16 mouse cellular contexts compared by ENCODE assay signal in genomic region chr5:103592706-103593105, GRCm38 (mm10). TPM values are rescaled to one million over a fixed set of nuclear protein-coding genes. Genes with fewer than 3 reads are reported as not detected.
DNase-seq lines count a peak whose midpoint lies in the region; ATAC-seq lines count a peak whose summit lies in the region.
"Had no signal": no experiment of that assay in that cellular context is flagged by ENCODE, and none has a peak within 500 bp of the region (broad histone marks: within the 10 kb centered on the region; RNA-seq: fewer than 3 reads in every experiment).

No protein-coding gene starts in this region.

- H3K4me2 ChIP-seq in hindbrain, embryonic 11.5 days (replicated peaks; ENCODE audit: low read depth, low read length), result no peak overlapping the region
- H3K4me2 ChIP-seq: forebrain, embryonic 15.5 days; hindbrain, embryonic 12.5 days; midbrain, embryonic 11.5 days; neural tube, embryonic 12.5 days had no signal

- H3K4me1 ChIP-seq in megakaryocyte, embryonic 14.5 days, result peaks cover 33% of the 10 kb centered on the region
- H3K4me1 ChIP-seq in hindbrain, embryonic 11.5 days (replicated peaks; ENCODE audit: control insufficient read depth, insufficient read depth, low read length), result no peaks in the 10 kb centered on the region
- H3K4me1 ChIP-seq: embryonic facial prominence, embryonic 10.5 days; neural tube, embryonic 12.5 days had no signal

- H3K27ac ChIP-seq in hindbrain, embryonic 11.5 days (ENCODE audit: low read depth, low read length), result no peak overlapping the region
- H3K27ac ChIP-seq: embryonic facial prominence, embryonic 10.5 days; forebrain, embryonic 15.5 days; hindbrain, embryonic 12.5 days; left cerebral cortex, adult 2 months; neural tube, embryonic 12.5 days had no signal

- 0 out of 2 replicates have a peak, but pooled peaks cover 4% of the 10 kb centered on the region for H3K9me3 ChIP-seq in megakaryocyte, embryonic 14.5 days
- H3K9me3 ChIP-seq in hindbrain, embryonic 11.5 days (ENCODE audit: control insufficient read depth, low read length), result no peaks in the 10 kb centered on the region
- H3K9me3 ChIP-seq: embryonic facial prominence, embryonic 10.5 days; forebrain, embryonic 15.5 days; hindbrain, embryonic 12.5 days; neural tube, embryonic 12.5 days had no signal

- WGBS in hindbrain, embryonic 11.5 days, result 89% methylated on average over 8 of the region's 8 CpGs

- peak overlapping the region; percentile 78 for H3K4me3 ChIP-seq in megakaryocyte, embryonic 14.5 days (replicated peaks)
- H3K4me3 ChIP-seq in hindbrain, embryonic 11.5 days (ENCODE audit: low read depth, low read length), result no peak overlapping the region
- H3K4me3 ChIP-seq: embryonic facial prominence, embryonic 10.5 days; forebrain, embryonic 15.5 days; hindbrain, embryonic 12.5 days; left cerebral cortex, adult 2 months; neural tube, embryonic 12.5 days had no signal

- H3K9ac ChIP-seq in hindbrain, embryonic 11.5 days (ENCODE audit: low read depth, low read length), result no peak overlapping the region
- H3K9ac ChIP-seq: forebrain, embryonic 15.5 days; hindbrain, embryonic 12.5 days; neural tube, embryonic 12.5 days had no signal

- H3K36me3 ChIP-seq in megakaryocyte, embryonic 14.5 days (replicated peaks; ENCODE audit: low read length), result no peaks in the 10 kb centered on the region
- 0 out of 2 replicates have a peak, but pooled peaks cover 3% of the 10 kb centered on the region for H3K36me3 ChIP-seq in hindbrain, embryonic 11.5 days (ENCODE audit: control insufficient read depth, insufficient read depth, low read length)
- H3K36me3 ChIP-seq: forebrain, embryonic 15.5 days had no signal

- DNase-seq in cerebellum, adult 18-20 months, result peak; percentile 43
- DNase-seq in cerebellum, postnatal 4 days (ENCODE audit: low spot score in 2 of 2), result no peak
- peak; percentile 38 to 47 for DNase-seq in cerebellum, postnatal 10 days
- DNase-seq in right cerebral cortex, postnatal 25 days, result peak; percentile 14
- no peak for DNase-seq in hindbrain, embryonic 11.5 days (ENCODE audit: low spot score)
- DNase-seq: kidney, adult 2 months; lung, adult 2 months had no signal

- no peak for ATAC-seq in megakaryocyte, adult 5-6 weeks (ENCODE audit: poor library complexity, severe bottlenecking)
- no peak for ATAC-seq in hindbrain, embryonic 11.5 days (ENCODE audit: low FRiP score)
- no peak for ATAC-seq in erythroid progenitor cell, adult 5-6 weeks (replicated peaks; ENCODE audit: low FRiP score, poor library complexity, severe bottlenecking)
- ATAC-seq: forebrain, embryonic 15.5 days had no signal

- peaks cover 12% of the 10 kb centered on the region for H3K27me3 ChIP-seq in megakaryocyte, embryonic 14.5 days (replicated peaks)
- H3K27me3 ChIP-seq in hindbrain, embryonic 11.5 days (ENCODE audit: control insufficient read depth, insufficient read depth, low read length), result no peaks in the 10 kb centered on the region
- H3K27me3 ChIP-seq: forebrain, embryonic 15.5 days; hindbrain, embryonic 12.5 days; neural tube, embryonic 12.5 days had no signal

RNA-seq across cellular contexts. Expression of gene Slc10a6, which starts 36.5 kb away (rescaled TPM):
- polyA plus RNA-seq in megakaryocyte, embryonic 14.5 days (2012; ENCODE audit: insufficient read depth, low replicate concordance), result not detected in 2 replicates
- total RNA-seq in megakaryocyte, adult 5-6 weeks (2015), result not detected in 2 replicates
- total RNA-seq in megakaryocyte, adult 5-6 weeks (2017), result not detected in 2 replicates
- 0.22 and 0.40 TPM in 2 replicates for polyA plus RNA-seq in hindbrain, embryonic 11.5 days (2014; fragmentation: Nextera tagmentation; extraction: Ambion mirVana)
- total RNA-seq in erythroid progenitor cell, adult 5-6 weeks (2015; ENCODE audit: low replicate concordance), result not detected in 2 replicates
- total RNA-seq in erythroid progenitor cell, adult 5-6 weeks (2017; ENCODE audit: low replicate concordance), result not detected in 2 replicates
- polyA plus RNA-seq: embryonic facial prominence, embryonic 10.5 days; forebrain, embryonic 15.5 days had no signal

Comparison
In these comparisons a context has a peak if more than half of its experiments do, and no peak if none do; other contexts are left out.
1. DNase-seq: peak in cerebellum, adult 18-20 months (2 of 2), cerebellum, postnatal 10 days (2 of 2) and right cerebral cortex, postnatal 25 days (single experiment); none in cerebellum, postnatal 4 days (0 of 2) and hindbrain, embryonic 11.5 days (single experiment).